Mouse (Mus musculus) embryonic facial prominence, embryonic 14.5 days (tissue): ENCODE data around the gene Selenof. TPM values are rescaled to one million over a fixed set of nuclear protein-coding genes. Genes with fewer than 3 reads are reported as not detected.

Source experiments
- ATAC-seq: fragments of 200-750 bp; cut with Nextera tagmentation; 2 replicates; pipeline ENCODE4 v1.8.0; 2017; ENCODE audit warnings: low read depth, moderate number of reproducible peaks, moderate TSS enrichment
- DNase-seq: peaks from one replicate; pipeline ENCODE4 v3.0.0-alpha.2; 2015; ENCODE audit warnings: low spot score
- H3K27ac ChIP-seq: fragments of 300-500 bp; sonication (generic); replicated peaks from 2 replicates; pipeline ENCODE4 v1.5.1; 2014; ENCODE audit warnings: low read depth, mild to moderate bottlenecking, low read length, moderate library complexity
- H3K27me3 ChIP-seq: fragments of 300-500 bp; sonication (generic); replicated peaks from 2 replicates; pipeline ENCODE4 v1.6.1; 2014; ENCODE audit warnings: low read length; ENCODE audit not compliant: control insufficient read depth, insufficient read depth
- H3K36me3 ChIP-seq: fragments of 300-500 bp; sonication (generic); 2 replicates; pipeline ENCODE4 v1.6.1; 2014; ENCODE audit warnings: low read length, mixed read lengths; ENCODE audit not compliant: control insufficient read depth, insufficient read depth
- H3K4me1 ChIP-seq: fragments of 300-500 bp; sonication (generic); 2 replicates; pipeline ENCODE4 v1.6.1; 2014; ENCODE audit warnings: antibody characterized with exemption, low read length; ENCODE audit not compliant: control insufficient read depth, insufficient read depth
- H3K4me2 ChIP-seq: fragments of 300-500 bp; sonication (generic); 2 replicates; pipeline ENCODE4 v1.6.1; 2014; ENCODE audit warnings: low read depth, mild to moderate bottlenecking, low read length, moderate library complexity, mixed read lengths
- H3K4me3 ChIP-seq: fragments of 300-500 bp; sonication (generic); 2 replicates; pipeline ENCODE4 v1.5.1; 2014; ENCODE audit warnings: low read depth, mild to moderate bottlenecking, low read length
- H3K9ac ChIP-seq: fragments of 300-500 bp; sonication (generic); 2 replicates; pipeline ENCODE4 v1.6.1; 2014; ENCODE audit warnings: low read depth, mild to moderate bottlenecking, low read length, moderate library complexity, mixed read lengths
- H3K9me3 ChIP-seq: fragments of 300-500 bp; sonication (generic); 2 replicates; pipeline ENCODE4 v1.6.1; 2016; ENCODE audit warnings: low read length; ENCODE audit not compliant: control insufficient read depth
- WGBS: fragments of 180-500 bp; shearing (Covaris S2); extraction: QIAGEN DNeasy Blood & Tissue Kit; methylation state at CpG from one replicate; pipeline ENCODE4 v1.1.7; 2014; 5-methylcytosine and 5-hydroxymethylcytosine counted together
- polyA plus RNA-seq: library from polyadenylated mRNA; unstranded; fragments of >200 nt; fragmentation: Nextera tagmentation; extraction: Ambion mirVana; gene quantifications from 2 replicates; pipeline ENCODE4 v1.2.1, GENCODE M21; 2014

Gene Selenof
- polyA plus RNA-seq, 1 experiment from 2014 or later: 561 TPM

DNA sequence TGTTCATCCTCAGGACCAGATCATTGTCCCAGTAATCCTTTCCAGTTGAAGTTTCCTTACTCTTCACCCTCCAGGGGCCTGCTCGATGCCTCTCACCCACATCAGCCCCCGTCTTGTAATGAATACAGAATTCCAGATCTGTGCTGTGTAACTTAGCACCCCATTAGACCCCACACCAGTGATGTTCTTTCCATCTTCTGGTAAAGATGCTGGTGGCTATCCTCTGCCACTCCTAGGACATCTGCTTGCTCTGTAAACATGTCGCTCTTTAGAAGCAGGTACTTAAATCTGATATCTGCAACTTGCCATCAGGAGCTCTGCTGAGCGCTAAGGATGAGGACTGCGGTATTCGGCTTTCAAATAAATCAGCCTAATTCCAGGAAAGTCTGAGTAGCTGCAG, 44.2 kb downstream of the Selenof start:
- Histone ChIP-seq H3K9ac (no peak overlapping the region), H3K36me3 (no peaks in the 10 kb centered on the region), H3K4me1 (peaks cover 14% of the 10 kb centered on the region), H3K9me3 (no peaks in the 10 kb centered on the region), H3K4me2 (no peak overlapping the region), H3K27me3 (no peaks in the 10 kb centered on the region), H3K27ac (no peak overlapping the region), H3K4me3 (no peak overlapping the region)
- no peak for ATAC-seq
- WGBS: 65% methylated on average over 6 of the region's 6 CpGs
- no peak for DNase-seq

DNA sequence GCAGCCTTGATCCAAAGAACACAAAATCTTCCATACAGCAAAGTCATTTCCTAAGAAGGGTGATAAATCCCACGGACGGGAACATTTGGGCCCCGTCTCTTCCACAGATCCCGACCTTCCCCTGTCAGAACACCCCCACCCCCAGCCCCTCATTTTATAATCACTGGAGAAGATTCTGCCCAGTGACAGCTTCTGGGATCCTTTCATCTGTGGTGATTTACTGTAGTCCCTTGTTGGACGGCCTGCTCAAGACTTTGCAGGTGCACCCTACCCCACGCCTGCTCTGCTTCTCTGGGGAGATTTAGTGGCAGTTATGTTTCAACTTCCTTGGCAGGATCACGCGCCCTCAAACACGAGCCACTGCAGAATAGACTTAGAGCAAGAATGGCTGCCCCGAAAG, 44.6 kb downstream of the Selenof start:
- no peak for ATAC-seq
- DNase-seq: no peak
- no peak overlapping the region for H3K4me2 ChIP-seq
- H3K9ac ChIP-seq: no peak overlapping the region
- H3K27me3 ChIP-seq: no peaks in the 10 kb centered on the region
- WGBS: 78% methylated on average over 10 of the region's 10 CpGs
- no peak overlapping the region for H3K4me3 ChIP-seq
- H3K36me3 ChIP-seq: no peaks in the 10 kb centered on the region
- peaks cover 14% of the 10 kb centered on the region for H3K4me1 ChIP-seq
- H3K9me3 ChIP-seq: no peaks in the 10 kb centered on the region
- H3K27ac ChIP-seq: no peak overlapping the region

DNA sequence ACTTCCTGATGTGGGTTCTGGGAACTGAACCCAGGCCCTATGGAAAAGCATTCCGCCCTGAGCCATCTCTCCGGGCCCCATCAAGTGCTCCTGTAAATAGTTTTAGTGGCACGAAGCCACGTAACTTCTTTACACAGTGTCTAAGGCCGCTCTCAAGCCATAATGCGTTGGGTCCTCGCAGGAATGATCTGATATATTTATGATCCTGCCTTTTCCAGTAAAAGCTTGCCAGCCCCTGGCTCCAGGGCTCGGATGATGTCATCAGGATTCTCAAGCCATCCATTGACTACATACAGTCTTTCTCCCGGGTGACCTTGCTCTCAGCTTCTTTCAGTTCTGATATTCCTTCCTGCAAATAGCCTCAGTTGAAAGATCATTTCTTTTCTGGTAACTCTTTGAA, 45.4 kb downstream of the Selenof start:
- Histone ChIP-seq H3K27ac (no peak overlapping the region), H3K4me3 (no peak overlapping the region), H3K9me3 (no peaks in the 10 kb centered on the region), H3K9ac (no peak overlapping the region), H3K36me3 (no peaks in the 10 kb centered on the region), H3K27me3 (no peaks in the 10 kb centered on the region), H3K4me2 (no peak overlapping the region), H3K4me1 (peaks cover 14% of the 10 kb centered on the region)
- ATAC-seq (no peak), DNase-seq (no peak)
- 78% methylated on average over 9 of the region's 9 CpGs for WGBS

DNA sequence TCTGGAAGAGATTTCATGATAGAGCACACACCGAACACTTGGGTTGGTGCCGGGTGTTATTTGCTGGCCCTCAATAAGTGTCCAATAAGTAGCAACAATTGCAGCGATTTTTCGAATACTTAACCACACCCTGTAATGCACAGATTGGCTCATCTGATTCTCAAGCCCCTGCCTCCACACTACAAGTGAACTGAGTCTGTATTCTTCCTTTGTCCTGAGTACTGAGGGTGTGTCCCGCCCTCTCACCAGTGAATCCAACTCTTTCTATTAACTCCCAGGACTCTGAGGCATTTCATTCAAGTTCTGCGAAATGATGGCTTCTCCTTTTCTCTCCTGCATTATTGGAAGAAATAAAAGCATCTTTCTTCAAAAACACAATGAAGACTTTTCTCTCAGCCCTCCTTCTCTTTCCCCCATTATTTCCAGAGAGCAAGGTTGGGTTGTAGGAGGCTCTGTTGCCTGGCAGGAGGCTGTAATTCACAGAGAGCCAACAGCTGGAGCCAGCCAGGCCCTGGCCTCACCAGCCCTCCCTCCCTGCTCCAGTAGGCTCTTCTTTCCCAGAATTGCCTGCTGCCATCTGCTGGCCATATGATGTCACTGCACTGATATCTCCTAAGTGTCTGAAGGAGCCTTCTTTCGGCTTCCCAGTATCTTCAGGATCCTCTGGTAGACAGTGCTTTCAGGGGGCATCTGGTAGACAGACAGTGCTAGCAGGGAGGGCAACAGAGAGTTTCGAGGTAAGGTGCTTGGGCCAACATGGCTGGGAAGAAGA, 46.7 kb downstream of the Selenof start:
- Histone ChIP-seq H3K4me1 (peaks cover 6% of the 10 kb centered on the region; the same call in 1 of the 2 replicates), H3K27me3 (no peaks in the 10 kb centered on the region)
- 64% methylated on average over 8 of the region's 8 CpGs for WGBS

DNA sequence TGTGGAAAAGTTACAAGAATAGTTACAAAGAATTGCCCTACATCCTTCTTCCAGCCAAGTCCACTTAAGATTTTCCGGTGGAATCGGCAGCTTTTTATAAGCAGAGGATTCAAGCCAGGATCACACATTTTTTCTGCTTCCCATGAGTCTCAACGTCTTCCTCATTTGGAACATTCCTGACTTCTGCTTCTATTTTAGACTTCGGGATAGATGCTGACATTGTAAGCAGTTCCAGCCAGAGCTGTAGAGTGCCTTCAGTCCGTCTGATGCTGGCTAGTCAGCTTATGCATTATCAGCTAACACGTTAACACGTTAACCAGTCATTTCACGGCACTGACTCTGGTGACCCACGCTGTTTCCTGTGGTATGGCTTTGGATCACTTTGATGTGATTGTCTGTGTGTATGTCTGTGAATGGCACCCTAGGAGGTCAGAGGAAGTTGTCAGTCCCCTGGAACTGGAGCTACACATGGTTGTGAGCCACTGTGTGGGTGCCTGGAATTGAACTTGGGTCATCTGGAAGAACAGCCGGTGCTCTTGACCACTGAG, 47.6 kb downstream of the Selenof start:
- no peaks in the 10 kb centered on the region for H3K9me3 ChIP-seq
- no peak overlapping the region for H3K4me2 ChIP-seq
- DNase-seq (no peak), ATAC-seq (no peak)
- H3K27ac ChIP-seq: 0 out of 2 replicates have a peak overlapping the region, but pooled peaks have one; percentile 11
- no peaks in the 10 kb centered on the region for H3K27me3 ChIP-seq
- WGBS: 75% methylated on average over 10 of the region's 10 CpGs
- no peak overlapping the region for H3K4me3 ChIP-seq
- H3K4me1 ChIP-seq: no peaks in the 10 kb centered on the region
- H3K36me3 ChIP-seq: no peaks in the 10 kb centered on the region
- H3K9ac ChIP-seq: no peak overlapping the region

More for the DNA sequence above, 46.7 kb downstream of the Selenof start:
- DNase-seq (peak; percentile 91), ATAC-seq (peak; percentile 95)
- Histone ChIP-seq H3K36me3 (no peaks in the 10 kb centered on the region), H3K27ac (no peak overlapping the region), H3K9ac (no peak overlapping the region), H3K4me2 (no peak overlapping the region), H3K9me3 (no peaks in the 10 kb centered on the region), H3K4me3 (no peak overlapping the region)

DNA sequence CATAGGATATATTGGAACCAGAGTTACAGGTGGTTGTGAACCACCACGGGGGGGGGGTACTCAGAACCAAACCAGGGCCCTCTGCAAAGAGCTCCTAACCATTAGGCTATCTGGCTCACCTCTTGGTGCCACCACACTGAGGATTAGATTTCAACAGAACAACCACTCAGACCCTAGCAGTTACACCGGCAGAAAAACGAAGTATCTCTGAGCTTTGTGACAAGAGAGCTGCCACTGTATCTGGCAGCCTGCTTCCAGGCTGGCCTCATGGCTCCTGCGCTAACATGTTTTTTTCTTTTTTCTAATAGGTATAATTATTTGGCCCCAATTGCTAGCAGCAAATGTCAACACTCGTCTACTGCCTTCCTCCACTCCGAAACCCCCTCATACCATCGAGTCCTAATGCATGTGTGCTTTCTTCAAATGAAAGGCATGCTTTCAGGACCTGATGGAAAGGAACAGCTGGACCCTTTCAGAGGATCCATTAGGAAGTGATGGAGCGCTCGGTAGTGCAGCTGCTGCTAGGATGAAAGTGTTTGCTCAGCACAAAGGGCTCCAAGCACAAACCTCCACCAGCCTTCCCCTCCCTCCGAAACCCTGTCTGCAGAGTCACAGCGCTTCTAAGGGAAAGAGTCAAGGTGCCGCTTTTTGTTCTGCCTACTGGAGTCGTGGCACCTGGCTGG, 53.0 kb downstream of the Selenof start:
- peak overlapping the region; percentile 52; the same call in 1 of the 2 replicates for H3K27ac ChIP-seq
- 73% methylated on average over 13 of the region's 13 CpGs for WGBS

DNA sequence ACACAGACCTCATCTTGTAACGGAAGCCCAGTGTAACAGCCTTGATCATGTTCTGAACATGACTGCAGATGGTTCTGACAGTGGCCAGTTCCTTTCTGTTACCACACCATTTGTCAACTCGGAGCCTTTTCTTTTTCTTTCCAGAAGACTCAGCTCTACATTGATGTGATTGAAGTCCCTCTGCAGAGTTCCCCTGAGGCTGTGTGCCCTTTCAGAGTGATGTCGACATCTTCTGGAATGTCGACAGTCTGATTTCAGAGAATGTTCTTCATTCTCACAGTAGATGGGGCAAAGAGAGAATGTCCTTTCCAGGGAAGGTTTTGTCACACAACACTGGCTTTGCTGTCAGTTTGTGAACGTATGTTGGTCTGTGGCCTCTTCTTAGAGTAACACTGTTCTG, 55.6 kb downstream of the Selenof start:
- Histone ChIP-seq H3K4me1 (no peaks in the 10 kb centered on the region), H3K36me3 (no peaks in the 10 kb centered on the region), H3K27ac (no peak overlapping the region), H3K4me2 (no peak overlapping the region), H3K27me3 (no peaks in the 10 kb centered on the region), H3K9me3 (0 out of 2 replicates have a peak, but pooled peaks cover 4% of the 10 kb centered on the region), H3K4me3 (no peak overlapping the region), H3K9ac (no peak overlapping the region)
- DNase-seq (no peak), ATAC-seq (no peak)
- 62% methylated on average over 5 of the region's 5 CpGs for WGBS

More for the DNA sequence above, 53.0 kb downstream of the Selenof start:
- no peaks in the 10 kb centered on the region for H3K36me3 ChIP-seq
- no peak overlapping the region for H3K4me3 ChIP-seq
- ATAC-seq (peak; percentile 91), DNase-seq (peak; percentile 85)
- H3K9me3 ChIP-seq: 0 out of 2 replicates have a peak, but pooled peaks cover 4% of the 10 kb centered on the region
- H3K4me1 ChIP-seq: no peaks in the 10 kb centered on the region
- no peak overlapping the region for H3K4me2 ChIP-seq
- no peaks in the 10 kb centered on the region for H3K27me3 ChIP-seq
- H3K9ac ChIP-seq: no peak overlapping the region

DNA sequence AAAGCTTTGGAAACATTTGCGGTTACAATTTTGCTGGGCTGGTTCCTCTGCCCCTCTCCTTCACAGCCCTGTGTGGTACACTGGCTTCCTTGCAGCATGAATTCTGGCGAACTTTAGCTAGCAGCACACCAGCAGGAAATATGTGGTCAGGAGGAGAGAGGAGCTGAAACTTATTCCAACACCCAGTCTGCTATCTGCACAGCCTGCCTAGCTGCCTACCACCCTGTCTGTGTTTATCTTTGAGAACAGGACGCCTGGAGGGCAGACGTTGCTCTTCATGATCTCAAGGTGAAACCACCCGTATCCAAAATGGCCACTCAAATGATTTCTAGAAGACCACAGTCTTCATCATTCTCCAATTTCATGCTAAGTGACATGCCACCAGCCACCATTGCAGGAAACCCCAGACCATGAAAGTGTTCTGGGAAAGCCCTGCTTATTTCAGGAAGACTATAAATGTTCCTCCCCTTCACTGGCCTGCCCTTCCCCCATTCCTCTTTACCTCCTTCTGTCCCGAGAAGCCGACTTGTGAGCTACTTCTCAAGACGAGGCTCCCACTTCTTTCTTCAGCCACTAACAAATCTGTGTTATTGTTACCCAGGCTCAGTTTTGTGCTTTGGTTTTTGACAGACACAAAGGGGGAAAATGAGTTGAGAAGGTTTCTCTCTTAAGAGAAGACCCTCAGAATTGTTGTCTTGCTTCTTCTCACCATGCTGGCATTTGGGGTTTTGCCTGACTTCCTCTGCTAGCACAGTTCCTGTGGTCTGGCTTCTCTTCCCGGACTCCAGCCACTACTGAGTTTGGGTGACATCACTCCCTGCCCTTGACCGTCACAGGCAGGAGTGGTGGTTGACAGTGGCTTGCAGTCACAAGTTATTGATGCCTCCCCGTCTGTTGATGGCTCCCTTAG, 58.2 kb downstream of the Selenof start:
- 0 out of 2 replicates have a peak, but pooled peaks cover 4% of the 10 kb centered on the region for H3K9me3 ChIP-seq
- no peak for DNase-seq
- H3K4me2 ChIP-seq: no peak overlapping the region; the same call in 1 of the 2 replicates
- H3K36me3 ChIP-seq: no peaks in the 10 kb centered on the region
- peak; percentile 10; the same call in 1 of the 2 replicates for ATAC-seq
- H3K4me3 ChIP-seq: no peak overlapping the region
- 74% methylated on average over 11 of the region's 11 CpGs for WGBS
- no peak overlapping the region for H3K27ac ChIP-seq
- no peaks in the 10 kb centered on the region for H3K27me3 ChIP-seq
- no peaks in the 10 kb centered on the region for H3K4me1 ChIP-seq
- no peak overlapping the region for H3K9ac ChIP-seq
